Mouse (Mus musculus) liver, postnatal 0 days (tissue): ENCODE data around the gene Scamp2. TPM values are rescaled to one million over a fixed set of nuclear protein-coding genes. Genes with fewer than 3 reads are reported as not detected.

ENCODE experiments used
- ATAC-seq: fragments of 200-750 bp; cut with Nextera tagmentation; 2 replicates; pipeline ENCODE4 v1.8.0; 2017; ENCODE audit warnings: mild to moderate bottlenecking, moderate library complexity
- DNase-seq: peaks from one replicate; pipeline ENCODE4 v3.0.0-alpha.2; 2016
- H3K27ac ChIP-seq: fragments of 300-500 bp; sonication (generic); 2 replicates; pipeline ENCODE4 v1.5.1; 2014; ENCODE audit warnings: antibody characterized with exemption, moderate library complexity, mild to moderate bottlenecking, low read depth
- H3K27me3 ChIP-seq: fragments of 300-500 bp; sonication (generic); 2 replicates; pipeline ENCODE4 v1.6.1; 2014; ENCODE audit warnings: low read length, control low read depth, mixed read lengths; ENCODE audit not compliant: insufficient read depth
- H3K36me3 ChIP-seq: fragments of 300-500 bp; sonication (generic); replicated peaks from 2 replicates; pipeline ENCODE4 v1.6.1; 2014; ENCODE audit warnings: mild to moderate bottlenecking, control low read depth, low read length, moderate library complexity, mixed read lengths; ENCODE audit not compliant: insufficient read depth
- H3K4me1 ChIP-seq: fragments of 300-500 bp; sonication (generic); 2 replicates; pipeline ENCODE4 v1.6.1; 2014; ENCODE audit warnings: antibody characterized with exemption, mild to moderate bottlenecking, control low read depth; ENCODE audit not compliant: insufficient read depth
- H3K4me2 ChIP-seq: fragments of 300-500 bp; sonication (generic); 2 replicates; pipeline ENCODE4 v1.6.1; 2014; ENCODE audit warnings: low read depth, mild to moderate bottlenecking, low read length, moderate library complexity, mixed read lengths
- H3K4me3 ChIP-seq: fragments of 300-500 bp; sonication (generic); 2 replicates; pipeline ENCODE4 v1.5.1; 2014; ENCODE audit warnings: low read depth, low read length
- H3K9ac ChIP-seq: fragments of 300-500 bp; sonication (generic); replicated peaks from 2 replicates; pipeline ENCODE4 v1.6.1; 2014; ENCODE audit warnings: mild to moderate bottlenecking, moderate library complexity
- H3K9me3 ChIP-seq: fragments of 300-500 bp; sonication (generic); 2 replicates; pipeline ENCODE4 v1.6.1; 2016; ENCODE audit warnings: mild to moderate bottlenecking, control low read depth, low read length, mixed read lengths
- CTCF ChIP-seq: sonication (generic); IDR thresholded peaks from 2 replicates; pipeline ENCODE4 v1.5.1; 2016; ENCODE audit warnings: antibody characterized with exemption, low read depth
- EP300 ChIP-seq: IDR thresholded peaks from 2 replicates; pipeline ENCODE4 v1.6.1; 2016; ENCODE audit warnings: antibody characterized with exemption, low read depth, mild to moderate bottlenecking
- WGBS: fragments of 180-500 bp; shearing (Covaris S2); extraction: QIAGEN DNeasy Blood & Tissue Kit; methylation state at CpG from one replicate; pipeline ENCODE4 v1.1.7; 2014; ENCODE audit not compliant: insufficient replicate concordance; 5-methylcytosine and 5-hydroxymethylcytosine counted together
- polyA plus RNA-seq: library from polyadenylated mRNA; unstranded; fragments of >200 nt; fragmentation: Nextera tagmentation; extraction: Ambion mirVana; gene quantifications from 2 replicates; pipeline ENCODE4 v1.2.1, GENCODE M21; 2015

The Scamp2 gene
- polyA plus RNA-seq, 1 experiment from 2014 or later, result 31.2 TPM

GRCm38 (mm10) chr9:57564609-57565008, 3.9 kb downstream of the Scamp2 start:
- ATAC-seq (no peak), DNase-seq (no peak)
- no peaks in the 10 kb centered on the region for H3K9me3 ChIP-seq
- peaks cover 34% of the 10 kb centered on the region for H3K4me1 ChIP-seq
- no peak overlapping the region for H3K27ac ChIP-seq
- no peak overlapping the region for H3K4me2 ChIP-seq
- H3K9ac ChIP-seq, result no peak overlapping the region
- peaks cover 18% of the 10 kb centered on the region for H3K36me3 ChIP-seq
- no peaks in the 10 kb centered on the region for H3K27me3 ChIP-seq
- no peak overlapping the region for H3K4me3 ChIP-seq
- no peak for TF ChIP-seq EP300
- TF ChIP-seq CTCF, result no peak
- 77% methylated on average over 6 of the region's 6 CpGs for WGBS

- H3K9me3 ChIP-seq, result no peaks in the 10 kb centered on the region
- no peak overlapping the region for H3K9ac ChIP-seq
- peak overlapping the region; percentile 42; the same call in 1 of the 2 replicates for H3K4me2 ChIP-seq
- no peaks in the 10 kb centered on the region for H3K27me3 ChIP-seq
- no peak overlapping the region for H3K4me3 ChIP-seq
- H3K27ac ChIP-seq, result peak overlapping the region; percentile 65; the same call in 1 of the 2 replicates
- H3K4me1 ChIP-seq, result peaks cover 27% of the 10 kb centered on the region
- ATAC-seq, result no peak
- peak; percentile 49 for DNase-seq
- TF ChIP-seq CTCF (no peak), EP300 (no peak)
- H3K36me3 ChIP-seq, result peaks cover 21% of the 10 kb centered on the region
- 40% methylated on average over 10 of the region's 10 CpGs for WGBS
These were observed 5.0 kb downstream of the Scamp2 start for GRCm38 (mm10) chr9:57565741-57566221.

- ATAC-seq (no peak), DNase-seq (no peak)
- no peaks in the 10 kb centered on the region for H3K9me3 ChIP-seq
- H3K4me3 ChIP-seq, result no peak overlapping the region
- no peak for TF ChIP-seq EP300
- TF ChIP-seq CTCF, result peak; percentile 44
- H3K4me2 ChIP-seq, result no peak overlapping the region
- no peak overlapping the region for H3K27ac ChIP-seq
- peaks cover 21% of the 10 kb centered on the region for H3K36me3 ChIP-seq
- no peaks in the 10 kb centered on the region for H3K27me3 ChIP-seq
- H3K4me1 ChIP-seq, result peaks cover 21% of the 10 kb centered on the region
- H3K9ac ChIP-seq, result no peak overlapping the region
- WGBS, result 59% methylated on average over 8 of the region's 8 CpGs
These were observed 6.1 kb downstream of the Scamp2 start for GRCm38 (mm10) chr9:57566846-57567245.

- no peak overlapping the region for H3K4me2 ChIP-seq
- no peaks in the 10 kb centered on the region for H3K9me3 ChIP-seq
- TF ChIP-seq CTCF (no peak), EP300 (no peak)
- no peak for ATAC-seq
- no peak for DNase-seq
- WGBS, result 87% methylated on average over 6 of the region's 6 CpGs
- H3K4me1 ChIP-seq, result peaks cover 15% of the 10 kb centered on the region
- no peaks in the 10 kb centered on the region for H3K27me3 ChIP-seq
- no peak overlapping the region for H3K4me3 ChIP-seq
- H3K36me3 ChIP-seq, result peaks cover 26% of the 10 kb centered on the region
- H3K9ac ChIP-seq, result no peak overlapping the region
- H3K27ac ChIP-seq, result no peak overlapping the region
These were observed 7.8 kb downstream of the Scamp2 start for GRCm38 (mm10) chr9:57568500-57568899.

GRCm38 (mm10) chr9:57574397-57574796, 13.7 kb downstream of the Scamp2 start:
- Histone ChIP-seq H3K27ac (no peak overlapping the region), H3K4me3 (no peak overlapping the region), H3K4me2 (no peak overlapping the region), H3K27me3 (no peaks in the 10 kb centered on the region), H3K9ac (no peak overlapping the region), H3K36me3 (peaks cover 27% of the 10 kb centered on the region), H3K9me3 (no peaks in the 10 kb centered on the region), H3K4me1 (peaks cover 5% of the 10 kb centered on the region; the same call in 1 of the 2 replicates)
- no peak for TF ChIP-seq CTCF
- no peak for TF ChIP-seq EP300
- no peak for ATAC-seq
- DNase-seq, result no peak

- no peak overlapping the region for H3K27ac ChIP-seq
- DNase-seq, result no peak
- no peak overlapping the region for H3K4me2 ChIP-seq
- WGBS, result 71% methylated on average over 3 of the region's 3 CpGs
- ATAC-seq, result no peak
- H3K4me1 ChIP-seq, result peaks cover 5% of the 10 kb centered on the region; the same call in 1 of the 2 replicates
- peaks cover 32% of the 10 kb centered on the region for H3K36me3 ChIP-seq
- H3K4me3 ChIP-seq, result no peak overlapping the region
- no peak overlapping the region for H3K9ac ChIP-seq
- H3K27me3 ChIP-seq, result no peaks in the 10 kb centered on the region
- no peaks in the 10 kb centered on the region for H3K9me3 ChIP-seq
- no peak for TF ChIP-seq CTCF
- TF ChIP-seq EP300, result peak; percentile 19; the same call in 1 of the 2 replicates
These were observed 14.8 kb downstream of the Scamp2 start for GRCm38 (mm10) chr9:57575577-57575976.
